Mouse (Mus musculus) MEL (cell line): ENCODE data around the gene Mfsd1. TPM values are rescaled to one million over a fixed set of nuclear protein-coding genes. Genes with fewer than 3 reads are reported as not detected.

Experiments
- DNase-seq: peaks from one replicate; pipeline ENCODE4 v3.0.0; 2011; ENCODE audit warnings: low read depth, low spot score
- H3K27ac ChIP-seq: 2 replicates; pipeline ENCODE4 v1.5.1; 2012; ENCODE audit warnings: low read depth, mild to moderate bottlenecking, control low read depth, low read length, moderate library complexity; ENCODE audit not compliant: control insufficient read depth
- H3K27me3 ChIP-seq, 2 experiments: fragments of 150-350 bp in 1 of 2; sonication (generic) in 1 of 2; 2 replicates each; pipeline ENCODE4 v1.6.1; 2012; ENCODE audit warnings: low read length in 2 of 2, mild to moderate bottlenecking in 2 of 2, improper control_type of control experiment in 1 of 2, moderate library complexity in 1 of 2; ENCODE audit not compliant: insufficient read depth in 2 of 2, control insufficient read depth in 1 of 2
- H3K36me3 ChIP-seq, 2 experiments: 2 replicates each; pipeline ENCODE4 v1.6.1; 2012 to 2014; ENCODE audit warnings: low read length in 2 of 2, improper control_type of control experiment in 1 of 2, inconsistent platforms in 1 of 2, mild to moderate bottlenecking in 1 of 2; ENCODE audit not compliant: insufficient read depth in 2 of 2, control insufficient read depth in 1 of 2
- H3K4me1 ChIP-seq, 2 experiments: fragments of 150-350 bp in 1 of 2; sonication (generic) in 1 of 2; 2 replicates each; pipeline ENCODE4 v1.6.1; 2012; ENCODE audit warnings: low read length in 2 of 2, improper control_type of control experiment in 1 of 2, mild to moderate bottlenecking in 1 of 2; ENCODE audit not compliant: insufficient read depth in 2 of 2, control insufficient read depth in 1 of 2
- H3K4me3 ChIP-seq, 2 experiments: fragments of 150-350 bp in 1 of 2; sonication (generic) in 1 of 2; 2 replicates each; pipeline ENCODE4 v1.5.1; 2012; ENCODE audit warnings: low read depth in 2 of 2, low read length in 2 of 2, mild to moderate bottlenecking in 2 of 2, moderate library complexity in 2 of 2, control low read depth in 1 of 2, improper control_type of control experiment in 1 of 2; ENCODE audit not compliant: control insufficient read depth in 1 of 2, insufficient read depth in 1 of 2
- H3K79me2 ChIP-seq: 2 replicates; pipeline ENCODE4 v1.6.1; 2012; ENCODE audit warnings: mild to moderate bottlenecking, low read length, moderate library complexity; ENCODE audit not compliant: control insufficient read depth, poor library complexity, insufficient read depth
- H3K9ac ChIP-seq: 2 replicates; pipeline ENCODE4 v1.6.1; 2012; ENCODE audit warnings: low read depth, mild to moderate bottlenecking, control low read depth, low read length, moderate library complexity; ENCODE audit not compliant: control insufficient read depth, poor library complexity, severe bottlenecking
- H3K9me3 ChIP-seq: fragments of 150-350 bp; sonication (generic); replicated peaks from 2 replicates; pipeline ENCODE4 v1.6.1; 2012; ENCODE audit warnings: mild to moderate bottlenecking, low read length, improper control_type of control experiment, moderate library complexity; ENCODE audit not compliant: insufficient read depth
- CTCF ChIP-seq, 3 experiments: IDR thresholded peaks in 2 of 3; conservative IDR thresholded peaks in 1 of 3; 2 replicates each; pipeline ENCODE4 v1.5.1; 2011 to 2012; ENCODE audit warnings: low read length in 3 of 3, low read depth in 2 of 3, mild to moderate bottlenecking in 2 of 3, improper control_type of control experiment in 1 of 3, inconsistent platforms in 1 of 3, mixed read lengths in 1 of 3, moderate library complexity in 1 of 3; ENCODE audit not compliant: control insufficient read depth in 1 of 3, insufficient read depth in 1 of 3, poor library complexity in 1 of 3, severe bottlenecking in 1 of 3
- E2F4 ChIP-seq: IDR thresholded peaks from 2 replicates; pipeline ENCODE4 v1.6.1; 2011; ENCODE audit warnings: low read depth, low read length, improper control_type of control experiment, borderline replicate concordance
- EP300 ChIP-seq, 2 experiments: IDR thresholded peaks; 2 replicates each; pipeline ENCODE4 v1.6.1; 2011; ENCODE audit warnings: improper control_type of control experiment in 2 of 2, low read length in 2 of 2, low read depth in 1 of 2, mild to moderate bottlenecking in 1 of 2
- ETS1 ChIP-seq: IDR thresholded peaks from 2 replicates; pipeline ENCODE4 v1.6.1; 2012; ENCODE audit warnings: low read depth, mild to moderate bottlenecking, inconsistent platforms, low read length, improper control_type of control experiment, moderate library complexity
- GABPA ChIP-seq: IDR thresholded peaks from 2 replicates; pipeline ENCODE4 v1.6.1; 2012; ENCODE audit warnings: low read depth, mild to moderate bottlenecking, inconsistent platforms, low read length, improper control_type of control experiment, moderate library complexity
- GATA1 ChIP-seq: IDR thresholded peaks from 2 replicates; pipeline ENCODE4 v1.6.1; 2011; ENCODE audit warnings: low read depth, low read length, improper control_type of control experiment
- JUND ChIP-seq: IDR thresholded peaks from 2 replicates; pipeline ENCODE4 v1.6.1; 2011; ENCODE audit warnings: low read depth, mild to moderate bottlenecking, improper control_type of control experiment, low read length
- MAX ChIP-seq: IDR thresholded peaks from 2 replicates; pipeline ENCODE4 v1.6.1; 2011; ENCODE audit warnings: low read length, improper control_type of control experiment
- MAZ ChIP-seq: IDR thresholded peaks from 2 replicates; pipeline ENCODE4 v1.6.1; 2012; ENCODE audit warnings: low read depth, mild to moderate bottlenecking, inconsistent platforms, low read length, improper control_type of control experiment
- MEF2A ChIP-seq: IDR thresholded peaks from 2 replicates; pipeline ENCODE4 v1.6.1; 2014; ENCODE audit warnings: low read depth, mild to moderate bottlenecking, inconsistent platforms, low read length, improper control_type of control experiment; ENCODE audit not compliant: poor library complexity, insufficient replicate concordance, severe bottlenecking; ENCODE audit errors: extremely low read depth
- MXI1 ChIP-seq: IDR thresholded peaks from 2 replicates; pipeline ENCODE4 v1.6.1; 2011; ENCODE audit warnings: mild to moderate bottlenecking, low read depth, low read length, improper control_type of control experiment
- MYB ChIP-seq: IDR thresholded peaks from 2 replicates; pipeline ENCODE4 v1.6.1; 2011; ENCODE audit warnings: mild to moderate bottlenecking, low read depth, low read length, improper control_type of control experiment
- NRF1 ChIP-seq: IDR thresholded peaks from 2 replicates; pipeline ENCODE4 v1.6.1; 2014; ENCODE audit warnings: low read depth, mild to moderate bottlenecking, inconsistent platforms, low read length, improper control_type of control experiment, moderate library complexity; ENCODE audit not compliant: poor library complexity, insufficient read depth, severe bottlenecking
- POLR2A ChIP-seq, 2 experiments: IDR thresholded peaks; 2 replicates each; pipeline ENCODE4 v1.6.1; 2011 to 2012; ENCODE audit warnings: low read length in 2 of 2, mild to moderate bottlenecking in 2 of 2, control low read depth in 1 of 2, improper control_type of control experiment in 1 of 2, low read depth in 1 of 2, moderate library complexity in 1 of 2; ENCODE audit not compliant: control insufficient read depth in 1 of 2, insufficient read depth in 1 of 2, poor library complexity in 1 of 2
- POLR2AphosphoS2 ChIP-seq: IDR thresholded peaks from 2 replicates; pipeline ENCODE4 v1.6.1; 2011; ENCODE audit warnings: low read length, improper control_type of control experiment
- RAD21 ChIP-seq: IDR thresholded peaks from 2 replicates; pipeline ENCODE4 v1.6.1; 2011; ENCODE audit warnings: mild to moderate bottlenecking, low read depth, low read length, improper control_type of control experiment
- SIN3A ChIP-seq: IDR thresholded peaks from 2 replicates; pipeline ENCODE4 v1.6.1; 2012; ENCODE audit warnings: low read length, improper control_type of control experiment, inconsistent platforms
- SMC3 ChIP-seq: IDR thresholded peaks from 2 replicates; pipeline ENCODE4 v1.6.1; 2011; ENCODE audit warnings: low read depth, low read length, improper control_type of control experiment
- TBP ChIP-seq: IDR thresholded peaks from 2 replicates; pipeline ENCODE4 v1.8.0; 2011; ENCODE audit warnings: low read depth, low read length, improper control_type of control experiment
- UBTF ChIP-seq: IDR thresholded peaks from 2 replicates; pipeline ENCODE4 v1.6.1; 2012; ENCODE audit warnings: low read depth, mild to moderate bottlenecking, inconsistent platforms, low read length, improper control_type of control experiment, moderate library complexity, borderline replicate concordance; ENCODE audit not compliant: insufficient read depth
- USF1 ChIP-seq: IDR thresholded peaks from 2 replicates; pipeline ENCODE4 v1.6.1; 2014; ENCODE audit warnings: low read depth, mild to moderate bottlenecking, inconsistent platforms, low read length, improper control_type of control experiment, moderate library complexity
- ZC3H11A ChIP-seq: IDR thresholded peaks from 2 replicates; pipeline ENCODE4 v1.6.1; 2012; ENCODE audit warnings: low read depth, mild to moderate bottlenecking, inconsistent platforms, low read length, improper control_type of control experiment
- ZMIZ1 ChIP-seq: IDR thresholded peaks from 2 replicates; pipeline ENCODE4 v1.6.1; 2012; ENCODE audit warnings: low read depth, mild to moderate bottlenecking, inconsistent platforms, low read length, improper control_type of control experiment, moderate library complexity
- polyA plus RNA-seq, 2 experiments: library from polyadenylated mRNA; stranded (reverse) in 1 of 2; unstranded in 1 of 2; fragments of >175 nt in 1 of 2; fragments of >200 nt in 1 of 2; gene quantifications; 2 replicates each; pipeline versions ENCODE4 v1.2.1 to v1.2.4; 2012; ENCODE audit warnings: low replicate concordance in 2 of 2, low read depth in 1 of 2; ENCODE audit not compliant: insufficient read length in 2 of 2, insufficient read depth in 1 of 2, missing spikeins in 1 of 2
- total RNA-seq: library from RNA; depleted of rRNA; stranded (reverse); fragments of 300-350 nt; gene quantifications from 2 replicates; pipeline ENCODE4 v1.2.3, GENCODE M21; 2012

The Mfsd1 gene
- total and polyA plus RNA-seq, 3 experiments: 36.2 to 39.6 TPM; not detected in 1

DNA sequence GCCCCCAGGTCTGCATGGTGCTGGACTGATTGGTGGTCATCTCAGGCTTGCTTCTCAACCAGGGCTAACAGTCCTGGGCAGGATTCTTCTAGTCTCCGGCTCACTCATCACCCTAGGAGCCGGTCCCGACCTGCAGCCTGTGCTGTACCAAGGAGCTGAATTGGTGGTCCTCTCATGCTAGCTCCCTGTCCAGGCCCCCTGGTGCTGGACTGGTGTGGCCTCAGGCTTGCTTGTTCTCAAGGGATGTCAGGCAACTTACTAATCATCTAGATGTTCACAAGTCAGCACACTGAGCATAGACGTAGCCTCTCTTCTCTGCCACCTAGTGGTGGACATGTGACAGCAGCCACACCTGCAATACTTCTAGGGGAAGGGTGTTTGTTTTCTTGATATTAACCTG lies 9.6 kb upstream of the Mfsd1 start:
- Histone ChIP-seq H3K27ac (no peak overlapping the region), H3K4me1 (no peaks in the 10 kb centered on the region), H3K79me2 (no peaks in the 10 kb centered on the region), H3K9ac (no peak overlapping the region), H3K9me3 (no peaks in the 10 kb centered on the region), H3K27me3 (peaks cover 0 to 2% of the 10 kb centered on the region in 2 experiments; a peak in 1 of 4 replicates), H3K4me3 (no peak overlapping the region), H3K36me3 (no peaks in the 10 kb centered on the region; a peak in 1 of 4 replicates)
- TF ChIP-seq ZMIZ1 (no peak), RAD21 (peak; percentile 38), USF1 (peak; percentile 40; the same call in 1 of the 2 replicates), MAX (peak; percentile 52; the same call in 1 of the 2 replicates), TBP (no peak), CTCF (IDR thresholded peaks at IDR 0.05 in 2 of 3, conservative IDR thresholded peaks at IDR 0.05 in 1 of 3; ENCODE audit: control insufficient read depth in 1 of 3, insufficient read depth in 1 of 3, low read depth in 2 of 3, low read length in 3 of 3, poor library complexity in 1 of 3, severe bottlenecking in 1 of 3) (peak; percentile 62 to 72 (median 70)), MEF2A (no peak), MXI1 (no peak), SMC3 (peak; percentile 69), ZC3H11A (no peak; the same call in 1 of the 2 replicates), GATA1 (no peak), JUND (no peak)
- DNase-seq: peak; percentile 65

DNA sequence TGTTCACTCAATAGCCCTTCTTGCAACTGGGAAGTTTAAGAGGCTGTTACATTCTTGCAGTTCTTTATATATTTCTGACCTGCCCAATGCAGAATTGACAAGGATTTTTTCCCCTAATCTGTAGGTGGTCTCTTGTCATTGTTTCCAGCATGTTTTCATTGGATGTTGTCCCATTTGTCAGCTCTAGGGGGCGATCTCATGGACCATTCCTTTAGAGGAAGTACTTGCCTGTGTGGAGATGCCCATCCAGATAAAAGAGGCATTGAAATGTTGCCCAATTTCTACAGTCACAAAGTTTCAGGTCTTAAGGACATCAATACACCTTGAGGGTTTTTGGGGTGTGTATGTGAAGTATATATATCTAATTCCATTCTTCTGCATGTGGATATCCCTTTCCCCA lies 9.0 kb upstream of the Mfsd1 start:
- no peaks in the 10 kb centered on the region for H3K4me1 ChIP-seq
- H3K4me3 ChIP-seq: no peak overlapping the region
- H3K9ac ChIP-seq: no peak overlapping the region
- TF ChIP-seq MAZ (no peak), POLR2A (IDR thresholded peaks at IDR 0.05; ENCODE audit: control insufficient read depth in 1 of 2, insufficient read depth in 1 of 2, low read depth in 1 of 2, low read length in 2 of 2, poor library complexity in 1 of 2) (no peak), MEF2A (no peak), UBTF (no peak), GATA1 (peak; percentile 73), POLR2AphosphoS2 (no peak), ETS1 (no peak), MYB (no peak), CTCF (IDR thresholded peaks at IDR 0.05 in 2 of 3, conservative IDR thresholded peaks at IDR 0.05 in 1 of 3; ENCODE audit: control insufficient read depth in 1 of 3, insufficient read depth in 1 of 3, low read depth in 2 of 3, low read length in 3 of 3, poor library complexity in 1 of 3, severe bottlenecking in 1 of 3) (peak; percentile 6 to 59 (median 43); a peak in 4 of 6 replicates), E2F4 (no peak), SMC3 (no peak), MAX (no peak), RAD21 (no peak), SIN3A (no peak), GABPA (no peak), EP300 (IDR thresholded peaks at IDR 0.05; ENCODE audit: low read depth in 1 of 2, low read length in 2 of 2) (no peak), NRF1 (no peak)
- peaks cover 0 to 2% of the 10 kb centered on the region in 2 experiments; a peak in 1 of 4 replicates for H3K27me3 ChIP-seq
- no peaks in the 10 kb centered on the region for H3K9me3 ChIP-seq
- no peak overlapping the region for H3K27ac ChIP-seq
- DNase-seq: peak; percentile 61
- no peaks in the 10 kb centered on the region; a peak in 1 of 4 replicates for H3K36me3 ChIP-seq
- no peaks in the 10 kb centered on the region for H3K79me2 ChIP-seq
